Comparison of ENCODE assay signal across 29 mouse cellular contexts in the genomic region with DNA sequence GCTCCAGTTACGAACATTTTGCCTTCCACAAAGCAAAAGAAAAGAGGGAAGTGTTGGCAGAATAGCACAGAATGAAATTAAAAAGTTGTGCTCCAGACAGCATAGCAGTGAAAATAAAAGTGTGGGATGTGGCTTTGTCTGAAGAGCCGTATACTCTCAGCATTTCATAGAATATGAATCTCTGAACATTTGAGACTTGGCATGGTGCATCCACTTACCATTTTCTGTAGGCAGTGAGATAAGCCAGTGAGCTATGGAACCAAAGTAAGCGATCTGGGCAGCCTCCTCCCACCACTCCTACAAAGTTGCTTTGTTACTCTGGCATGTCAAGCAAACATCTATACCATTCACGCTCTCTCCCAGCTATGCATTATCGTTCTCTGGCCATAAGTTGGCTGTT.
"Had no signal": no experiment of that assay in that cellular context is flagged by ENCODE, and none has a peak within 500 bp of the region (broad histone marks: within the 10 kb centered on the region; RNA-seq: fewer than 3 reads in every experiment).

No protein-coding gene starts in this region.

- ATAC-seq: forebrain, embryonic 13.5 days; forebrain, embryonic 14.5 days; forebrain, embryonic 15.5 days; forebrain, embryonic 16.5 days; forebrain, postnatal 0 days had no signal

- H3K9me3 ChIP-seq: embryonic facial prominence, embryonic 12.5 days; embryonic facial prominence, embryonic 15.5 days; forebrain, embryonic 10.5 days; forebrain, embryonic 12.5 days; forebrain, embryonic 13.5 days; forebrain, embryonic 15.5 days; heart, embryonic 10.5 days had no signal

- H3K27ac ChIP-seq: embryonic facial prominence, embryonic 12.5 days; embryonic facial prominence, embryonic 15.5 days; forebrain, embryonic 10.5 days; forebrain, embryonic 12.5 days; forebrain, embryonic 13.5 days; forebrain, embryonic 15.5 days; gastrocnemius, adult 2 months; heart, adult 2 months; heart, embryonic 10.5 days had no signal

- H3K9ac ChIP-seq: embryonic facial prominence, embryonic 12.5 days; embryonic facial prominence, embryonic 15.5 days; forebrain, embryonic 12.5 days; forebrain, embryonic 13.5 days; forebrain, embryonic 15.5 days; forebrain, postnatal 0 days had no signal

- H3K27me3 ChIP-seq: embryonic facial prominence, embryonic 12.5 days; embryonic facial prominence, embryonic 15.5 days; forebrain, embryonic 12.5 days; forebrain, embryonic 13.5 days; forebrain, embryonic 15.5 days had no signal

- H3K36me3 ChIP-seq: embryonic facial prominence, embryonic 12.5 days; embryonic facial prominence, embryonic 15.5 days; forebrain, embryonic 10.5 days; forebrain, embryonic 12.5 days; forebrain, embryonic 15.5 days; heart, embryonic 10.5 days had no signal

- H3K4me2 ChIP-seq: embryonic facial prominence, embryonic 12.5 days; embryonic facial prominence, embryonic 15.5 days; forebrain, embryonic 12.5 days; forebrain, embryonic 13.5 days; forebrain, embryonic 15.5 days; heart, embryonic 11.5 days had no signal

- H3K4me3 ChIP-seq: embryonic facial prominence, embryonic 12.5 days; embryonic facial prominence, embryonic 15.5 days; erythroblast, embryonic 14.5 days; forebrain, embryonic 10.5 days; forebrain, embryonic 12.5 days; forebrain, embryonic 13.5 days; forebrain, embryonic 15.5 days; gastrocnemius, adult 2 months; heart, adult 2 months; heart, embryonic 10.5 days had no signal

- DNase-seq: cerebellum, adult 2 months; cerebellum, adult 8-10 months; cerebellum, adult 9-10 months; cerebellum, adult 9-11 months; cerebellum, postnatal 10 days; cerebellum, postnatal 14 days; cerebellum, postnatal 25 days; cerebellum, postnatal 36 days; embryo, embryonic 11 days; forebrain, postnatal 0 days; gastrocnemius, adult 2 months; gastrocnemius, postnatal 10 days; gastrocnemius, postnatal 14 days; gastrocnemius, postnatal 25 days; gastrocnemius, postnatal 36 days; heart, adult 11 months; heart, adult 18-20 months; heart, adult 2 months had no signal

- H3K4me1 ChIP-seq: embryonic facial prominence, embryonic 12.5 days; embryonic facial prominence, embryonic 15.5 days; forebrain, embryonic 10.5 days; forebrain, embryonic 12.5 days; forebrain, embryonic 13.5 days; forebrain, embryonic 15.5 days; heart, embryonic 10.5 days had no signal
